Mouse (Mus musculus): ENCODE results near the gene Pecr. TPM values are rescaled to one million over a fixed set of nuclear protein-coding genes. Genes with fewer than 3 reads are reported as not detected.

Pecr gene
- polyA plus RNA-seq, 1 experiment from 2014 or later = 29.1 TPM

DNA sequence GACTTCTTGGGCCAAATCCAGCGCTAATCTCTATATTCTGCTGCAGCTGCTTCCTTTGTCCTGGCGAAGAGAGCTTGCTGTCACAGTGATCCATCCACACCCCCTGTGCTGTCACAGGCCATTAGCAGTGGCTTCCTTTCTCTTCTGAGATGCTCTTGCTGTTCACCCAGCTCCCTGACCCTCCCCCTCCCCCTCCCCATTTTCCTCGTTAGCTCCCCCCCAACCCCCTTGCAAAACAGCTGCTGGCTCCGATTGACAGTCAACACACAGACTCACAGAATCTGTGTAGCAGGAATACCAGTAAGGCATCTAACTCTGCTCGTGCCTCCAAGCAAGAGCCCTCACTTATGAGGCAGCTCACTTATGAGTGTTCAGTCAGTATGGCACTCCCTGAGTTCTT is 2.8 kb upstream of the Pecr start:
- 27% methylated on average over 5 of the region's 5 CpGs for WGBS
- Histone ChIP-seq H3K27me3 (no peaks in the 10 kb centered on the region), H3K4me1 (peaks cover 9% of the 10 kb centered on the region; the same call in 1 of the 2 replicates), H3K4me2 (replicated peaks) (no peak overlapping the region), H3K36me3 (no peaks in the 10 kb centered on the region), H3K4me3 (no peak overlapping the region), H3K27ac (0 out of 2 replicates have a peak overlapping the region, but pooled peaks have one; percentile 17), H3K9ac (no peak overlapping the region), H3K9me3 (no peaks in the 10 kb centered on the region)
- ATAC-seq (ENCODE audit: insufficient number of reproducible peaks, insufficient read depth, low FRiP score, low TSS enrichment) = no peak

DNA sequence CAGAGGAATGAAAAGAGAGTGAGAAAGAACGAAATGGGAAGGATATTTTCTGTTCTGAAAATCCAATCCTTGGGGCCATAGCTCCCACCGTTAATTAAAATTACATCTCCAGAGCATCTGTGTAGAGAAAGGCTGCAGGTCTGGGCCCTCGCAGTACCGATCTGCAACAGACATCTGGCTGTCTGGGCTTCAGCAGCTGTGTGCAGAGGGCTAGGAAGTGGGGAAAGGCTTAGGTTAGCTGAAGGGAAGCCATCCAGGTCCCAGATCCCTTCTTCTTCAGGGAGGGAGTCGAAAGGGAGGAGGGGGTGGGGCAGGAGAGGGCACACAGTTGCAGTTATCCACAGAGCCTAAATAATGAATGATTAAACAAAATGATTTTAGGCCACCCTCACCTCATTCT is 425 bp upstream of the Pecr start:
- Histone ChIP-seq H3K27ac (peak overlapping the region; percentile 41; the same call in 1 of the 2 replicates), H3K36me3 (no peaks in the 10 kb centered on the region), H3K4me2 (replicated peaks) (peak overlapping the region; percentile 82), H3K9me3 (no peaks in the 10 kb centered on the region), H3K4me1 (peaks cover 9% of the 10 kb centered on the region; the same call in 1 of the 2 replicates), H3K27me3 (no peaks in the 10 kb centered on the region), H3K9ac (peak overlapping the region; percentile 54), H3K4me3 (peak overlapping the region; percentile 68)
- WGBS = 4% methylated on average over 5 of the region's 5 CpGs
- ATAC-seq (ENCODE audit: insufficient number of reproducible peaks, insufficient read depth, low FRiP score, low TSS enrichment) = peak; percentile 44; the same call in 1 of the 2 replicates

DNA sequence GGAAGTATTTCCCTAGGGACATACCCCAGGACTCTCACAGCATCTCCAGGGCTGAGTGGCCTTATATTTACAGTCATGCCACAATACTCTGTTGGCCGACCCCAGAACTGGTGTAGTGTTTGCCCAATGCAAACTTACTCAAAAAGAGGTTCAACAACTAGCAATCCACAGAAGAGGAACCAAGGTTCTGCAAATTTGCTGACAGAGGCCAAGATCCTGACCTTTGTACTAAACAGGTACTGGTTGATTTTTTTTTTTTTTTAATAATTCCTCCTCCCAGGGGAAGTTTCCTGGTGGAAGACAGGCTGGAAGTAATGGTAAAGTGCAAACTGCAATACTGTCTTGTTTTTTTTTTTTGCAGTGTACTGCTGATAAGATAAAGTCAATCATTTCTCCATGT is 1.5 kb downstream of the Pecr start:
- WGBS = 91% methylated on average over 1 of the region's 1 CpGs
- ATAC-seq (ENCODE audit: insufficient number of reproducible peaks, insufficient read depth, low FRiP score, low TSS enrichment) = no peak
- no peak overlapping the region for H3K27ac ChIP-seq

DNA sequence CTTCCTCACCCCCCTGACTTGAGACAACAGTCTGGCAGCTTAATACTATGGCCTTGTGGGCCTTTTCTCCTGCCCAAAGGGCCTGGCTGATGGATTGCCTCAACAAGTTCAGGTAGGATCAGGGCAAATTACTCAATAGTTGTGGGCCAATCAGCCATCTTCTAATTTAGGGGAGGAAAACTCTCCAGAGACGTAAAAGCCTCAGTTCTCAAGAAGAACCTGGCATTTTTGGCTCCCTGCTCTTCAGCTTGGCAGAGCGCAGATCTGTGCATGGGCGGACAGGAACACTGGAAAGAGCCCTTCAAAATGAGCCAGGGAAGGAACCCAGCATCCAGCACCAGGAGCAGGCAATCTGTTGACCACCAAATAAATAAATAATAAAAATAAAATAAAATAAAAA is 6.0 kb downstream of the Pecr start:
- H3K27me3 ChIP-seq = no peaks in the 10 kb centered on the region
- no peak for ATAC-seq (ENCODE audit: insufficient number of reproducible peaks, insufficient read depth, low FRiP score, low TSS enrichment)
- no peak overlapping the region for H3K27ac ChIP-seq
- no peak overlapping the region for H3K4me2 ChIP-seq (replicated peaks)
- no peaks in the 10 kb centered on the region for H3K9me3 ChIP-seq
- H3K9ac ChIP-seq = no peak overlapping the region
- peaks cover 14% of the 10 kb centered on the region for H3K36me3 ChIP-seq
- no peak overlapping the region for H3K4me3 ChIP-seq
- no peaks in the 10 kb centered on the region for H3K4me1 ChIP-seq
- WGBS = 90% methylated on average over 3 of the region's 3 CpGs

More for the DNA sequence above, 1.5 kb downstream of the Pecr start:
- H3K4me3 ChIP-seq = no peak overlapping the region
- H3K9me3 ChIP-seq = no peaks in the 10 kb centered on the region
- no peak overlapping the region for H3K9ac ChIP-seq
- no peak overlapping the region for H3K4me2 ChIP-seq (replicated peaks)
- H3K36me3 ChIP-seq = no peaks in the 10 kb centered on the region
- peaks cover 9% of the 10 kb centered on the region; the same call in 1 of the 2 replicates for H3K4me1 ChIP-seq
- H3K27me3 ChIP-seq = no peaks in the 10 kb centered on the region

DNA sequence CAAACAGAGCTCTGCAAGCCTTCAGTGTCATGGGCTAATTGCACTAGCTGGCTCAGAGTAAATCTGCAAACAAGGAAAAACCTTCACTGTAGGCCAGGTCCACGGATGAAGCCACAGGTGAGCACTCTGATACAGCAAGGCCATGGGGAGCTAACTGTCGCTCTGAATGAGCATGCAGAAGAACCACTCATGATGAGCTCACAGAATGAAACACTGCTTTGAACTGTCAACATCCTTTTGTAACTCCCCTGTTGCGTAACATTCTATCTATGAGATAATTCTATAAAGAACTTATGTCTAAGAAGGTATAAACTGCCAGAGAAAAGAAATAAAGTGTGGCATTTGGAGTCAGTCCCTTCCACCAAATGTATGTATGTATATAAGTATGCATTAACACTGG is 21.0 kb downstream of the Pecr start:
- 96% methylated on average over 3 of the region's 3 CpGs for whole genome bisulfite sequencing
- no peaks in the 10 kb centered on the region for H3K4me1 ChIP-seq
- no peak overlapping the region for H3K27ac ChIP-seq
- H3K36me3 ChIP-seq = peaks cover 19% of the 10 kb centered on the region
- no peaks in the 10 kb centered on the region for H3K9me3 ChIP-seq
- ATAC-seq (ENCODE audit: insufficient number of reproducible peaks, insufficient read depth, low FRiP score, low TSS enrichment) = no peak
- H3K4me2 ChIP-seq (replicated peaks) = no peak overlapping the region
- H3K27me3 ChIP-seq = no peaks in the 10 kb centered on the region
- H3K4me3 ChIP-seq = no peak overlapping the region
- H3K9ac ChIP-seq = no peak overlapping the region

DNA sequence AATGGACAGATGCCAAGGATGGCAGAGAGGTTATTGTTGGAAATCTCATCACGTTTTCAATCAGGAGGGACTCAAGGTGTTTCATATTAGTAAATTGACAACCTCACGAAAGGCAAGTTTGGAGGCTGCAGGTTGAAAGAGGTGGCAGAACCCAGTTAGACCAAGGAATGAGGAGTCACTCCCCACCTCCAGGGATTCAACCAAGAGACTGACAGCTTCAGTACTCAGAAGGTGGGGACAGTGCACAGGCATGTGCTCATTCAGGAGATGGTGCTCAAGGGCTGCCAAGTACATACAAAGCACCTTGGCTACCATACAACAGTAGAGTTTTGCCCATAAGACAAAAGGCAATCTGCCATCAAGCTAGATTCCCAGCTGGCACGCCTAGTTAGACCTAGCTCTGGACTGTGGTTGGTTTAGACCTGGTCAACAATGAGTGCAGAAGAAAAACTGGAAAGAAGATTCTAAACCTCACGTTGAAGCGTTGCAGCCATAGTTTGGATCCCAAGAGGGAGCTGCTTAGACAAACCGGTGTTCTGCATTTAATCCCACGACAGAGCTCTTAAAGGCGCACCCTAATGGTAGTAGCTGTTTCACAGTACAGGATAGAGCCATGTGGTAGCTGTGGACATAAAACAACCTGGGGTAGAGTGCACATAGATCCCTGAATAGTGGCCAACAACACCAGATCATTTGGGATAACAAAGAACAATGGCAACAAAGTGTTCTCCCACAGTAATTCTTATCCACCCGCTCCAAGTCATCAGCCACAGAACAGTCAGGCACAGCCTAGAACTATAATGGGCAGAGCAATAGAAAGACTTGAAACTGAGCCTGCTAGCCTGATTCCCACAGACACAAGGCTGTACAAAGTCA is 27.5 kb downstream of the Pecr start:
- Histone ChIP-seq H3K4me3 (no peak overlapping the region), H3K4me2 (replicated peaks) (peak overlapping the region; percentile 64), H3K4me1 (peaks cover 5% of the 10 kb centered on the region; the same call in 1 of the 2 replicates), H3K27me3 (no peaks in the 10 kb centered on the region), H3K9me3 (no peaks in the 10 kb centered on the region), H3K36me3 (peaks cover under 1% of the 10 kb centered on the region; the same call in 1 of the 2 replicates), H3K27ac (no peak overlapping the region), H3K9ac (no peak overlapping the region)
- ATAC-seq (ENCODE audit: insufficient number of reproducible peaks, insufficient read depth, low FRiP score, low TSS enrichment) = no peak
- 79% methylated on average over 9 of the region's 9 CpGs for WGBS

DNA sequence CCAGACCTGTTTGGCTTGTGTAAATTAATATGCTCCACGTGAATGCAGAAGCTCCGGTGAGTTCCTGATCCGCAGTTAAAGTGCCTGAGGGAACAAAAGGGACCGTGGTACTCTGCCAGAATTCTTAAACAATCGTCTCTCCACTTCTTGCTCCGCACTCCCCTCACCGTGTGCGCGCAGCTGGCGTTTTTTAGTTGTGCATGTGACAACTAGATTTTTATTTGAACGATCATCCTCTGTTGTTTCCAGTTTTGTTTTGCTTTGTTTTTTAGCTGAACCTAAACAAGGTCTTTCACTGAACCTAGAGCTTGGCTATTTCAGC is 28.3 kb downstream of the Pecr start:
- Histone ChIP-seq H3K9ac (no peak overlapping the region), H3K9me3 (no peaks in the 10 kb centered on the region), H3K4me3 (peak overlapping the region; percentile 41; the same call in 1 of the 2 replicates), H3K27ac (peak overlapping the region; percentile 91), H3K4me2 (replicated peaks) (peak overlapping the region; percentile 64), H3K4me1 (peaks cover 5% of the 10 kb centered on the region; the same call in 1 of the 2 replicates), H3K36me3 (no peaks in the 10 kb centered on the region), H3K27me3 (no peaks in the 10 kb centered on the region)
- WGBS = 30% methylated on average over 11 of the region's 11 CpGs
- ATAC-seq (ENCODE audit: insufficient number of reproducible peaks, insufficient read depth, low FRiP score, low TSS enrichment) = no peak

DNA sequence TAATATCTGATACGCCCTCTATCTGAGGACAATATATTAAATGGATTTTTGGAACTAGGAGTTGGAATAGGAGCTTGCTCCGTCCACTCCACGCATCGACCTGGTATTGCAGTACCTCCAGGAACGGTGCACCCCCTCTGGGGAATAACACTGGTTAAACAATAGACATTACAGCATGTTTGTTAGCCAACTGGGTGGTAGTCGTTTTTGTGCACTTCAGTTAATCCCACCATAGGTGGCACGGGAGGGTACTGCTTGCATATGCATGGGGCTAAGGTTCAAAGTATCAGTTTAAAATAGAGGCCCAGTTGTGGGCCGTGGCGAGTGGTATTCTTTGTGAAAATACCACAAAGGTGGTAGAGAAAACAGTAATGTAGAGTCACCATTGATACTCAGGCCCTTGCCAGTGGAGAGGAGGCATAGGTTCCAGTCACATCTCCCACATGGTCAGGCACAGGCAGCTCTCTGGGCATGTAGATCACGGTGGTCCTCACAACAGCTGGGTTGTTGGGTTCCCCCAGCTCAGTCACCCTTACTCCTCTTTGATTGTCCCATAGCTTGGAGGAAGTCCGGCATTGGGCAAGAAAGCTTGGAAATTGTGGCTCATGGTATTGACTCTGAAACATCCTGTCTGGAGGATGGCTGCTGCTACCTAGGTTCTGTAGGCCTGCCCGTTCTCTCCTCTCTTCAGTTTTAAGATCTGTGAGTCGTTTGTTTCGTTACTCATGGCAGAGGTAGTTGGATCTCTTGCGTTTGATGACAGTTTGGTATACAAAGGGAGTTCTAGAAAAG is 28.9 kb downstream of the Pecr start:
- H3K27me3 ChIP-seq = no peaks in the 10 kb centered on the region
- no peaks in the 10 kb centered on the region for H3K36me3 ChIP-seq
- no peaks in the 10 kb centered on the region for H3K9me3 ChIP-seq
- WGBS = 4% methylated on average over 15 of the region's 15 CpGs
- H3K4me2 ChIP-seq (replicated peaks) = peak overlapping the region; percentile 64
- peak; percentile 92 for ATAC-seq (ENCODE audit: insufficient number of reproducible peaks, insufficient read depth, low FRiP score, low TSS enrichment)
- H3K9ac ChIP-seq = no peak overlapping the region
- H3K27ac ChIP-seq = peak overlapping the region; percentile 91
- peak overlapping the region; percentile 41 for H3K4me3 ChIP-seq
- H3K4me1 ChIP-seq = peaks cover 5% of the 10 kb centered on the region; the same call in 1 of the 2 replicates

DNA sequence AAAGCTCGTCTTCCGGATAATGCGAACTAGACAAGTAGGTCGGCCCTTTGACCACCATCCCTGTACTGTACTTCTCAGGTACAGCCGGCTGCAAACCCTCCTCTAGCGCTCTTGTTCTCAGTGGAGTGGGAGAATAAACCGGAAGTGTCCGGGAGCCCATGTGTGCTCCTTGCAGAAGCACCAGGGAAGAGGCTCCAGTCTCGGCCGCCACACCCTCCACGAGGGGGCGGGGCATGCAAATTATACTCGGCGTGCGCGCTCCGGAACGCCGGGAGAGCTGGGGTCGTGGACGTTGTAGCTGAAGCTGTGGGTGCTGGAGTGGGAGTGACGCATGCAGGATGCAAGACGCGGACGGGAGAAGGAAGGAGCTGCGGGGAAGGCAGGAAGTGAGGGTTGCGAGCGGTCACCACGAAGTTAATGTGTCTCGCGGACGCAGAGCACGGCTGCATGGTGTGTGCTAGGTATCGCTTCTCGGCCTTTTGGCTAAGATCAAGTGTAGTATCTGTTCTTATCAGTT is 29.5 kb downstream of the Pecr start:
- H3K4me3 ChIP-seq = peak overlapping the region; percentile 41
- H3K9me3 ChIP-seq = no peaks in the 10 kb centered on the region
- no peaks in the 10 kb centered on the region for H3K27me3 ChIP-seq
- ATAC-seq (ENCODE audit: insufficient number of reproducible peaks, insufficient read depth, low FRiP score, low TSS enrichment) = peak; percentile 83
- peak overlapping the region; percentile 64 for H3K4me2 ChIP-seq (replicated peaks)
- peak overlapping the region; percentile 91 for H3K27ac ChIP-seq
- peak overlapping the region; percentile 42; the same call in 1 of the 2 replicates for H3K9ac ChIP-seq
- H3K36me3 ChIP-seq = no peaks in the 10 kb centered on the region
- WGBS = 2% methylated on average over 35 of the region's 35 CpGs
- peaks cover 5% of the 10 kb centered on the region; the same call in 1 of the 2 replicates for H3K4me1 ChIP-seq

DNA sequence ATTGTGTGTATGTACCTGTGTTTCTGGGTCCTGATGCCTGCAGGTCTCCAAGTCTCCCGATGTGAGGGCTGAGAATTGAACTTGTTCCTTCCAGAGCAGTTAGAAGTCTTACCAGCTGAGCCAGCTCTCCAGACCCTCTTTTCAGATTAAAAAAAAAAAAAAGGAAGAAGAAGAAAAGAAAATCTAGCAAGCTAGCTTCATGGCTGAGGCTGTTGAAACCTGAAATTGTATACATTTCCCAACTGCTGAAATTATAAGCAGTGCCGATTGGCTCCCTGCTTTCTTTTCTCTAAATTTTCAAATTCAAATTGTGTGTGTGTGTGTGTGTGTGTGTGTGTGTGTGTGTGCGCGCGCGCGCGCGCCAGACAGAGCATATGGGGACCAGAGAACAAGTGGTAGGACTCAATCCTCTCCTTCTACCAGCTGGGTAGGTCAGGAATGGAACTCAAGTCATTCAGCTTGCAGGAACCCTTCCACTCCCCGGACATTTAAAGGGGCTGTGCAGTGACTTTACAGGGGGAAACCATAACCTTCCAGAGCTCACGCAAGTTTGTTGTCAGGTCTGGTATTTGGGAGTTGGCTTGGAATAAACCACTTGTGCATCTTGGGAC is 30.1 kb downstream of the Pecr start:
- Histone ChIP-seq H3K36me3 (no peaks in the 10 kb centered on the region), H3K9me3 (no peaks in the 10 kb centered on the region), H3K4me2 (replicated peaks) (peak overlapping the region; percentile 64), H3K27me3 (no peaks in the 10 kb centered on the region), H3K9ac (0 out of 2 replicates have a peak overlapping the region, but pooled peaks have one; percentile 42), H3K27ac (peak overlapping the region; percentile 91), H3K4me1 (peaks cover 5% of the 10 kb centered on the region; the same call in 1 of the 2 replicates), H3K4me3 (peak overlapping the region; percentile 41)
- no peak for ATAC-seq (ENCODE audit: insufficient number of reproducible peaks, insufficient read depth, low FRiP score, low TSS enrichment)
- WGBS = 31% methylated on average over 11 of the region's 11 CpGs

DNA sequence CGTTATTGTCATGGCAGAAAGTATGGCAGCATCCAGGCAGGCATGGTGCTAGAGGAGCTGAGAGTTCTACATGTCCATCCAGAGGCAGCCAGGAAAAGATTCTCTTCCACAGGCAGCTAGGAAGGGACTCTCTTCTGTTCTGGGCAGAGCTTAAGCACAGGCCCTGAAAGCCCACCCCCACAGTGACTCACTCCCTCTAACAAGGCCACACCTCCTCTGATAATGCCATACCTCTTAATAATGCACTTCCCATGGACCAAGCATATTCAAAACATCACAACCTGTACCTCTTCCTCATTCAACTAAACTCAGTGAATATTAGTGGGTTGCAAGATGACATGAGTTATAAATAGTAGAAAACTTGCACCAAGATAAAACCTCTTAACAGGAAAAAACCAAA is 32.3 kb downstream of the Pecr start:
- Histone ChIP-seq H3K4me2 (replicated peaks) (no peak overlapping the region), H3K4me1 (peaks cover 5% of the 10 kb centered on the region; the same call in 1 of the 2 replicates), H3K4me3 (no peak overlapping the region), H3K36me3 (no peaks in the 10 kb centered on the region), H3K27ac (no peak overlapping the region), H3K9me3 (no peaks in the 10 kb centered on the region), H3K9ac (no peak overlapping the region), H3K27me3 (no peaks in the 10 kb centered on the region)
- WGBS = 86% methylated on average over 1 of the region's 1 CpGs
- no peak for ATAC-seq (ENCODE audit: insufficient number of reproducible peaks, insufficient read depth, low FRiP score, low TSS enrichment)

Measured in embryonic facial prominence, embryonic 12.5 days (tissue).